Mouse (Mus musculus): ENCODE data around the gene Olfr48.

Olfr48 gene

DNA sequence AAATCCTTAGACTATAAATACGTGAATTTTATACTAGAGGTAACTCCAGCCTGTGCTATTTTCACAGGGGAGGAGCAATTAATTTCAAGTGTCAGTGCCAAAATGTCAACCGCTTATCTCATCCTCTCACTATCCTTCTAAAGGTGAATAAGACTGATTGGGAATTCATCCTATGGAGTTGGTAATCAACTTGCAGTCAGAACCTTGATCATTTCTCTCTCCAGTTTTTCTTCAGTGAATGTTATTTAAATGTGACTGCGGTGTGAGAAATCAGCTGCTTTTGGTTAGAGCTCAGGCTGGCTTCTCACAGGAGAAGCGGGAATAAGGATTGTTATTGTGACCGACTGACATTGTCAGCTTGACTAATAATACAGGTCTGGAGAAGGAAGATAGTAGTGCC lies at the start of gene Olfr48:
Gene Olfr48, minus strand, starts transcription at position 101 of the 400 bp plus-strand sequence.
- no peak for DNase-seq

DNA sequence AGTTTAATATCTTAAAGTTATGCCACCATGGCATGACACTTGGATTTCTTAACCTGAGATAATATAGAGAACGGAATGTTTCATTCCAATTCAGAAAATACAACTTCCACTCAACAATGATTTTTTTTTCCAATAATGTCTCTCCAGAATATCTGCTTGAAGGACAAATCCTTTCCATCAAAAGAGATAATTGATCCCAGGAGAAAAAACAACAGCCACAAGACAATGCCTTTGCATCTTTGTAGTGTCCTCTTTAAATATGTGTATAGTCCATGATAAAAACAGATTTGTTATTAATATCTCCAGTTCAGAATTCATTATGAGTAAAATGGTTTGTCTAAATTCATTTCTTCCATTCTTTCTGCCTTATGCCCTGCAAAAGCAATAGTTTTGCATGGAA lies 30.1 kb upstream of the Olfr48 start, which contains the start of gene Olfr1257:
Gene Olfr1257, plus strand, starts transcription at position 301 of the 400 bp plus-strand sequence.
- no peak for DNase-seq

- DNase-seq, result no peak
These were observed 1.2 kb upstream of the Olfr48 start for GRCm38 (mm10) chr2:89849230-89849629.

GRCm38 (mm10) chr2:89841455-89841854 lies 6.5 kb downstream of the Olfr48 start, which contains the start of gene Olfr1256:
TSS of gene Olfr1256 (minus strand) at chr2:89841555.
- no peak for DNase-seq

- no peak for DNase-seq
These were observed 27.8 kb downstream of the Olfr48 start for GRCm38 (mm10) chr2:89820216-89820615.

- DNase-seq, result no peak
These were observed 36.3 kb downstream of the Olfr48 start, which contains the start of gene Olfr1255 for GRCm38 (mm10) chr2:89811751-89812150. TSS of gene Olfr1255 (plus strand) at chr2:89812051.

- no peak for DNase-seq
These were observed 37.3 kb downstream of the Olfr48 start for GRCm38 (mm10) chr2:89810751-89811150.

DNA sequence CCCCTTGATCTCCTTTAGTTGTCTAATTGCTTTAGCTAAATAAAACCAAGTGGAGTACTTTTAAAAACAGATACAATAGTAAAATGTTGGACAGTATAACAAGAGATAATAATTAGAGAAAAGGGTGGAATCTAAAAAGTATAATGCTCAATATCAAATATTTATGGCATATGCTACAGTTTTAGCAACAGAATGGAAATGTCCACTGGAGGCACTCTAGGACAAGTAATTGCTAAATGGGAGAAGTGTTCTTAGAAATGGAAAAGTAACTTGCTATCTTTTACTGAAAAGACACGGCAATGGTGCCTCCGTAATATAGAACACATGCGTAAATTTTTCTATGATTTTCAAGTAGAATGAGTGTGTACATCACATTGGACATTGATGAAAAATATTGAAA lies 48.4 kb downstream of the Olfr48 start:
- DNase-seq, result no peak

- DNase-seq, result no peak
These were observed 54.5 kb downstream of the Olfr48 start, which contains the start of gene Olfr1254 for GRCm38 (mm10) chr2:89793519-89793918. TSS of gene Olfr1254 (minus strand) at chr2:89793619.
